Mouse (Mus musculus) kidney, adult 11 months (tissue): ENCODE measurements around the gene Tmem126b.

Experiments used
- DNase-seq: peaks from one replicate; pipeline ENCODE4 v3.0.0; 2022

Tmem126b gene

GRCm38 (mm10) chr7:90475793-90476312 lies at the start of gene Tmem126b:
Tmem126b (minus strand) TSS chr7:90476001.
- DNase-seq: peak; percentile 100

DNA sequence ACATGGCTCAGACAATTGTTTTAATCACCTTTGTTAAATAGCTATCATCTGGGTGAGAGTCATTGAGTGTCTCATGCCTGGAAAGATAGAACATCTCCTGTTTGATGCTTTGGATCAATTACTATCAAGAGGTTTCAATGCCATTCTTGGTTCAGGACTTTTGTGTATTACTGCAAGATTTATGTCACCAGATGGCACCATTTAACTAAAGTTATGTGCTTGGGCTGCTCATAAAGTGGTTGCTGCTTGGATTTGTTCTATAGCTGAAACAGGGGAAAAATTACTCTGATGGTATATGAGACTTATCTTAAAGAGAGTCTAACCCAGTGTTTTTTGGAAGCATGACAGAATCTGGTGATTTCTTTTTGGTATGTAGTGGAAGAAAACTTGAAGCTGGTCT lies 36.5 kb upstream of the Tmem126b start:
- DNase-seq: no peak

GRCm38 (mm10) chr7:90508124-90508523 lies 32.3 kb upstream of the Tmem126b start:
- DNase-seq: no peak

DNA sequence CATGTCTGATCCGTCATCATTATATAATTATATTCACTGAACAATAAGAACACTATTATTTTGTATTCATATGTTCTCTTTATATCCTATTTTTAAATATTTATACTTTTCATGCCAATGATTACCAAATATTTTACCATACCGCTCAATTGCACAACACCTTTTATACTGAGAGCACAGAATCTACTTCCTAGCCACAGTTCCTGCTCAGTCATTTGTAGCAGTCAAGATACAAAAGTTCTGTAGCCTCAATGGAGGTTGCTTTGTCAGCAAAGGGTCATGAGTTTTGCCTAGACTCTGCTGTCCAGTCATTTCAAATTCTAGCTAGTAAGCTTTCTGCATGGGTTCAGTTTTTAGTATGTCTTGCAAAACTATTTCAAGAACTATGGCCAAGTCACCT lies 6.8 kb upstream of the Tmem126b start:
- no peak for DNase-seq

- no peak for DNase-seq
Measured at GRCm38 (mm10) chr7:90476313-90477245, 778 bp upstream of the Tmem126b start, which contains the start of gene Dlg2. Dlg2 (plus strand) TSS chr7:90476672.

DNA sequence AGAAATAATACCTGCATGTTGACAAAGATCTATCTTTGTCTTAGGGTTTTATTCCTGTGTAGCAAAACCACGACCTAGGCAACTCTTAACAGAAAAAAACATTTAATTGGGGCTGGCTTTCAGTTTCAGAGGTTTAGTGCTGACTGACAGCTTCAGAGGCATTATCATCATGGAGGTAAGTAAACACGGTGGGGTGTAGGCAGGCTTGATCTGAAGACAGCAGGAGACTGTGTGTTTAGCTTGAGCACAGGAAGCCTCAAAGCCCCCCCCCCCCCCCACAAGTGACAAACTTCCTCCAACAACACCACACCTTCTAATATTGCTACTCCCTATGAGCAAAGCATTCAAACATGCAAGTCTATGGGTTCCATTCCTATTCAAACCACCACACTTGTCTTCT lies 2.3 kb downstream of the Tmem126b start:
- DNase-seq: no peak

DNA sequence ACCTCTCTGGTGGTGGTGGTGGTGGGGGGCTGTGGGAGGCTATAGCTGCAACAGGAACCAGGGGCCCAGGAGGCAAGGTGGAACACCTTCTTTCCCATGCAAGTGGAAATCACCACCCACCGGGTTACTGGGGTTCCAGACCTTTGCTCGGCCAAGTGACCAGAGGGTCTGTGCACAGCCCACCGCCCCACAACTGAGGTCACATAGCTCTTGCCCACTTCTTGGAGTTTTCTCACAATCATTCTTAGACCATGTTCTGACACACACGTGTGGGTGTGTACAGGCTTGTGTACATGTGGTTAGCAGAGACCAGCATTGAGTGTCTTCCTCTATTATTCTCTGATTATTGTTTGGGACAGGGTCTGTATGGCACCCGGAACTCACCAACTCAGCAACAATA lies 14.4 kb downstream of the Tmem126b start:
- DNase-seq: no peak

- no peak for DNase-seq
Measured at GRCm38 (mm10) chr7:90460930-90461329, 14.9 kb downstream of the Tmem126b start.

DNA sequence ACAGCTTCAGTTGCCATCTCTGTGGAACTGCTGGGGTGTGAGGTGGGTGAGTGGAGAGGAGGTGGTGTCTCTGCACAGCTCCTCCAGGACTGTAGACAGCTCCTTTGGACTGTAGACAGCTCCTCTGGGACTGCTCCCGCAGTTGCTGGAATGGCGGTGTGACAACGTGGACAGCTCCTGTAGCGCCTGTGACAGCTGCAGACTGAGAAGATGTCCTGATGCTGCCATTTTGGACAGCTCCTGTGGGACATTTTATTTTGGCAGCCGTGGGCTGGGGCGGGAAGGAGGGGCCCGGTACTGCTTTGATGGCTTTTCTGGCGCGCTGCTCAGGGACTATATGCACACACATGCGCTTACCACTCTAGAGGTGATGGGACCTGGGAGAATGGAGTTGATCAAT lies 15.5 kb downstream of the Tmem126b start:
- DNase-seq: no peak

DNA sequence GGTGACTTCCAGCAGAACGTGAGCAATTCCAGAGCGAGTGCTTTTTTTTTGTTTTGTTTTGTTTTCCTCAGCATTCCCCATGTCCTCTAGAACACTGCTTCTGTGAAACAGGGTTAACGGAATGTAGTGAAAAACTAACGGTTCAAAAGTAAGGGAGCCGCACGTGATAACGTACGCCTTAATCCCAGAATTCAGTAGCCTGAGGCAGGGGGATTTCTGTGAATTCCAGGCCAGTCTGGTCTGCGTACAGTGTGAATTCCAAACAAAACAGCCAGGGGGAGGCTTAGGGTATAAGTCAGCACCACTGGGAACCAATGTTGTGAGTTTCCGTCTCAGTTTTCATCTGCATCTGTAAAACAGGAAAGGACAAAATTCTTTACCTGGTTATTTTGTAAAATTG lies 18.3 kb downstream of the Tmem126b start:
- no peak for DNase-seq

- peak; percentile 87 for DNase-seq
Measured at GRCm38 (mm10) chr7:90456845-90457468, 18.8 kb downstream of the Tmem126b start, which contains the start of gene Tmem126a. Tmem126a (minus strand) TSS chr7:90457229.

DNA sequence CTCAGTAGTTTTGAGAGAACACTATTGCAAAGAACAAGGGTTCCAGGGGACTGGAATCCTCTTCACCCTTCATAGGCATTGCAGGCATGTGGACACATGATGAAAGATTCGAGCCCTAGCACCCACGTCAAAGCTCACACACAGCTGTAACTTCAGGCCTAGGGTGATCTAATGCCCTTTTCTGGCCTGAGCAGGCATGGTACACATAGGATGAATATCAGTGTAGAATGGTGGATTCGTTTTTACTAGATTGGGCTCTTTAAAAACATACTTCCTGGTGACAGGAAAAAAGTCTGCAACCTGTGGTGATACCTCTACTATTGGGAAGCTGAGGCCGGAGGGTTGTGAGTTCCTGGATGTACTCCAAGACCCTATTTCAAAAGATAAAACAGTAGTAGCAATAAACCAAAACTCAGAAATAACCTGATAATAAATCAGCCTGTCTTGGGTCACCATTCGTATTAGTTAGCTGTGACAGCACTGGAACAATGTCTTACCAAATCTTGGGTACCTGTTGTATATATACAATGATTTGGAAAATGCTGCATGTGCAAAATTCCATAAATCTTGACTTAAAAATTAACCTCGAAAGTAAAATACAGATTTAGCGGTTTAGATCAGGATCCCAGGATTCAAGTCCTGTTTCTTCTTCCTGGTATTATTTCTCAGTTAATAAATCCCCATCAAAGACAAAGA lies 19.5 kb downstream of the Tmem126b start:
- DNase-seq: no peak

GRCm38 (mm10) chr7:90444206-90444605 lies 31.6 kb downstream of the Tmem126b start:
- DNase-seq: no peak

DNA sequence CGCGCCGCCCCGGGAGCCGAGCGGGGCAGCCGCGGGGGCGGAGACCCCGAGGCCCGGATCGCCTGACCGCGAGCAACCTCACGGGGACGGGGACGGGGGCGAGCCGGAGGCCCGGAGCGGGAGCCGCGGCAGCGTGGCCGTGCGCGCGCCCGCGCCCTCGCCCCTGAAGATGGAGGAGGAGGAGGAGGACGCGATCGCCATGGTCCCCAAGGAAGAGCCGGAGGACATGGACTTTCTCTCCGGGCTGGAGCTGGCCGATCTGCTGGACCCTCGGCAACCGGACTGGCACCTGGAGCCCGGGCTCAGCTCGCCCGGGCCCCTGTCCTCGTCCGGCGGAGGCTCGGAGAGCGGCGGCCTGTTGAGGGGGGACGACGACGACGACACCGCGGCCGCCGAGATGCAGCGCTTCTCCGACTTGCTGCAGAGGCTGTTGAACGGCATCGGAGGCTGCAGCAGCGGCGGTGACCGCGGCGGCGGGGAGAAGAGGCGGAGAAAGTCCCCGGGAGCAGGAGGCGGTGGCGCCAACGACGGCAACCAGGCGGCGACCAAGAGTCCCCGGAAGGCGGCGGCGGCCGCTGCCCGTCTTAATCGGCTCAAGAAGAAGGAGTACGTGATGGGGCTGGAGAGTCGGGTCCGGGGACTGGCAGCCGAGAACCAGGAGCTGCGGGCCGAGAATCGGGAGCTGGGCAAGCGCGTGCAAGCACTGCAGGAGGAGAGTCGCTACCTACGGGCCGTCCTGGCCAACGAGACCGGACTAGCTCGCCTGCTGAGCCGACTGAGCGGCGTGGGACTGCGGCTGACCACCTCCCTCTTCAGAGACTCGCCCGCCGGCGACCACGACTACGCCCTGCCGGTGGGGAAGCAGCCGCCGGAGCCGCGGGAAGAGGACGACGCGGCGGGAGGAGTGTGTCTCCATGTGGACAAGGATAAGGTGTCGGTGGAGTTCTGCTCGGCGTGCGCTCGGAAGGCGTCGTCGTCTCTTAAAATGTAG lies 32.4 kb downstream of the Tmem126b start:
- peak; percentile 59 for DNase-seq

DNA sequence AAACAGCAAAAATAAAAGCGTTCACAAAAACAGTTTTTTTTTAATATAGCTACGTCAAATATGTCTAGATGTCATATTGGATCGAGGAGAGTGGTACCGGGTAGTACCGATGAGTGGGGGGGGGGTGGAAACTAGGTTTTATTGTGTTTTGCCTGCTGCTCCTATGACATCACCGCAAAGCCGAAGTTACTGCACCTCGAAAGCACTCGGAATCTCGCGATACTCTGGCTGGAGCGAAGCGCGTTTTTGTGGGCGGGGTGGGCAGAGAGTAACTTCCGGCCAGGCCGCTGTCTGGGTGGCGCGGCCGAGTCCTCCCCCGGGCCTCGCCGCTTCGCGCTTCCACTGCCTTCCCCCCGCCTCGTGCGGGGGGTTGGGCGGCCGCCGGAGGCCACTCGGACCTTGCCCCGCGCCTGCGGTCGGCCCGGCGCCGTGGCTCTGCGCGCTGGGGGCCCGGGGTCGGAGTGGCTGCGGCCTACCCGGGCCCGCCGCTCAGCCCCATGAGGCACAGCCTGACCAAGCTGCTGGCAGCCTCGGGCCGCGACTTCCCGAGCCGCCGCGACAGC lies 33.2 kb downstream of the Tmem126b start, which contains the start of gene Crebzf:
Crebzf (plus strand) TSS at position 212 of the 563 bp plus-strand sequence.
- peak; percentile 97 for DNase-seq

- no peak for DNase-seq
Measured at GRCm38 (mm10) chr7:90442070-90442469, 33.7 kb downstream of the Tmem126b start.

DNA sequence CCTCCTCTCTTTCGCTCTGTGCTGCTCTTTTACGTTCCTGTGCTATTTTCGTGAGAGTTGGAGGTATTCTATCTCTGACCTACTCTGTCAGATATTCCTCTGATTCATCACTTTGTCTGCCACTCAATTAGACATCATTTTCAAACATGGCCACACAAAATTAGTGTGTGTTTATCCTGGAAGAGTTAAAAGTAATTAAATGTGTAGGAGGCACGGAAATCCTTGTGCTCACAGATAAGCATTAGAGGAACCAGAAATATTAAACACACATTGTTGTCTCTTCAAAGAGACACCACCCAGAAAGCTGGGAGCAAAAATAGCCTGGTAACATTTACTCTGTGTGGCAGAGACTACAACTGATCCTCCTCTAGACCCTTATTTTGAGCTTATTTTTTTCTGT lies 35.8 kb downstream of the Tmem126b start:
- no peak for DNase-seq

- DNase-seq: no peak
Measured at GRCm38 (mm10) chr7:90432221-90432620, 43.6 kb downstream of the Tmem126b start.

DNA sequence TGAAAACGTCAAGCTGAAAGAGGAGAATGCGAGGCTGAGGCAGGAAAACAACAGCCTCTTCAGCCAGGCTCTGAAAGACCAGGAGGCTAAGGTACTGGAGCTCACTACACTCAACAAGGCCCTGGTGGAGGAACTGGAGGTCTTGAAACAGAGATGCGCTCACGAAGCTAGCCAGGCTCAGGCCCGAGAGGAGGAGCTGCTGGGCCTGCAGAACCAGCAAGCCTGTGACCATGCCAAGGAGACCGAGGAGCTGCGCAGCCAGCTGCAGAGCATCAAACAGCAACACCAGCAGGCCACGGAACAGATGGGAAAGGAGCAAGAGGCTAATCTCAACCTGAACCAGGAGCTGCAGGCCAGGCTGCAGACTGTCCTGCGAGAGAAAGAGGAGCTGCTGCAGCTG lies 48.8 kb downstream of the Tmem126b start:
- DNase-seq: no peak

DNA sequence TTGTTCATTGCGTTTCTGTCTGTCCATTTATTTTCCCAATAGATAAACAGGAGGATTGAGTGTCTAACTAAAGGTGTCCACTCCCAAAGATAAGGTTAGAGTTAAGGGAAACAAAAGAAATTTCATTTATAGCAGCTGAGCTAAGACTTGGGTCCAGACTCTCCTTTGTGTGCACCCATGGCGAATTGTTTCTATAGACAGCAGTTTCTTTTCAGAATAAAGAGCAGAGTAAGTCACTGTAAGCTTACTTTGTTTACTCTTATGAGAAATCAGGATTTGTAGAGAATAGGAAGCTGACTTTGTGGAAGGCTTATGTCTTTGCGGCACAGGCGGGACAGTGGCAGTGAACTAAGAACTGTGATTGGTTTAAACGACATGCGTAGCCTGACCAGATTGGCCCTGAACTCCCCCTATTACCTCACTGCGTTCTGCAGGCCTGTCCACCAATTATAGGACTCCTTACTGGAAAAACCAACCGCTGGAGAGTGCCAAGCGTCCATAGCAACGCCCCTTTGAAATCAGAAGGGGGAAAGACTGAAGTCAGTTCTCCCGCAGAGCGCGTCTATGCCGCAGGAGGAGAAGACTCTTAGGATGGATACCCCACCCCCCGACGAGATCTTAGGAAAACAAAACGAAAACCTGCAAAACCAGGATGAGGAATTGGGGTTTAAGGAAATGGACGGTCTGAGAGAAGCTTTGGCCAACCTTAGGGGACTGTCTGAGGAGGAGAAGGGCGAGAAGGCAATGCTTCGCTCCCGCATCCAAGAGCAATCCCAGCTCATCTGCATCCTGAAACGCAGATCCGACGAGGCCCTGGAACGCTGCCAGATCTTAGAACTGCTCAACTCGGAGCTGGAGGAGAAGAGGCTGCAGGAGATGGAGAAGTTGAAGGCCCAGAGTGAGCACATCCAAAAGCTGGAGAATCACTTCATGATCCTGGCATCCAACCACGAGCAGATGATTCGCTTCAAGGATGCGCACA lies 49.5 kb downstream of the Tmem126b start, which contains the start of gene Ccdc89:
Ccdc89 (plus strand) TSS at position 558 of the 982 bp plus-strand sequence.
- peak; percentile 88 for DNase-seq
